Mouse (Mus musculus) heart, embryonic 11.5 days (tissue): ENCODE results near the gene Pigs. TPM values are rescaled to one million over a fixed set of nuclear protein-coding genes. Genes with fewer than 3 reads are reported as not detected.

Experiments
- ATAC-seq: fragments of 200-750 bp; cut with Nextera tagmentation; replicated peaks from 2 replicates; pipeline ENCODE4 v1.8.0; 2017; ENCODE audit warnings: moderate library complexity; ENCODE audit not compliant: insufficient number of reproducible peaks, low FRiP score, low TSS enrichment
- H3K27ac ChIP-seq: fragments of 300-500 bp; sonication (generic); 2 replicates; pipeline ENCODE4 v1.5.1; 2014; ENCODE audit warnings: mild to moderate bottlenecking, low read depth, low read length
- H3K27me3 ChIP-seq: fragments of 300-500 bp; sonication (generic); 2 replicates; pipeline ENCODE4 v1.6.1; 2014; ENCODE audit warnings: mild to moderate bottlenecking, low read length, mixed read lengths; ENCODE audit not compliant: control insufficient read depth, insufficient read depth
- H3K36me3 ChIP-seq: fragments of 300-500 bp; sonication (generic); 2 replicates; pipeline ENCODE4 v1.6.1; 2014; ENCODE audit warnings: mild to moderate bottlenecking, low read length, moderate library complexity, mixed read lengths; ENCODE audit not compliant: control insufficient read depth, insufficient read depth
- H3K4me1 ChIP-seq: fragments of 300-500 bp; sonication (generic); 2 replicates; pipeline ENCODE4 v1.6.1; 2014; ENCODE audit warnings: low read length; ENCODE audit not compliant: control insufficient read depth, insufficient read depth
- H3K4me2 ChIP-seq: fragments of 300-500 bp; sonication (generic); 2 replicates; pipeline ENCODE4 v1.6.1; 2014; ENCODE audit warnings: mild to moderate bottlenecking, moderate library complexity
- H3K4me3 ChIP-seq: fragments of 300-500 bp; sonication (generic); 2 replicates; pipeline ENCODE4 v1.5.1; 2014; ENCODE audit warnings: low read depth, low read length
- H3K9ac ChIP-seq: fragments of 300-500 bp; sonication (generic); 2 replicates; pipeline ENCODE4 v1.6.1; 2014; ENCODE audit warnings: mild to moderate bottlenecking, low read depth, low read length, moderate library complexity
- H3K9me3 ChIP-seq: fragments of 300-500 bp; sonication (generic); replicated peaks from 2 replicates; pipeline ENCODE4 v1.6.1; 2016; ENCODE audit warnings: low read length; ENCODE audit not compliant: control insufficient read depth
- WGBS: fragments of 180-500 bp; shearing (Covaris S2); extraction: QIAGEN DNeasy Blood & Tissue Kit; methylation state at CpG from one replicate; pipeline ENCODE4 v1.1.7; 2014; ENCODE audit not compliant: insufficient replicate concordance; 5-methylcytosine and 5-hydroxymethylcytosine counted together
- polyA plus RNA-seq: library from polyadenylated mRNA; unstranded; fragments of >200 nt; fragmentation: Nextera tagmentation; extraction: Ambion mirVana; gene quantifications from 2 replicates; pipeline ENCODE4 v1.2.1, GENCODE M21; 2014

Gene Pigs
- polyA plus RNA-seq, 1 experiment from 2014 or later: 58.7 TPM

GRCm38 (mm10) chr11:78327215-78327614, 1.0 kb upstream of the Pigs start:
- ATAC-seq: no peak
- no peak overlapping the region for H3K4me3 ChIP-seq
- H3K27me3 ChIP-seq: no peaks in the 10 kb centered on the region
- peaks cover 4% of the 10 kb centered on the region for H3K4me1 ChIP-seq
- WGBS: 90% methylated on average over 4 of the region's 4 CpGs
- H3K27ac ChIP-seq: no peak overlapping the region
- no peak overlapping the region for H3K4me2 ChIP-seq
- no peak overlapping the region for H3K9ac ChIP-seq
- no peaks in the 10 kb centered on the region for H3K9me3 ChIP-seq
- H3K36me3 ChIP-seq: 0 out of 2 replicates have a peak, but pooled peaks cover 2% of the 10 kb centered on the region

- H3K27ac ChIP-seq: no peak overlapping the region
- H3K36me3 ChIP-seq: peaks cover 8% of the 10 kb centered on the region; the same call in 1 of the 2 replicates
- no peaks in the 10 kb centered on the region; the same call in 1 of the 2 replicates for H3K4me1 ChIP-seq
- no peaks in the 10 kb centered on the region for H3K27me3 ChIP-seq
- peak overlapping the region; percentile 95 for H3K4me3 ChIP-seq
- H3K4me2 ChIP-seq: peak overlapping the region; percentile 92
- H3K9me3 ChIP-seq: no peaks in the 10 kb centered on the region
- ATAC-seq: peak; percentile 54; the same call in 1 of the 2 replicates
- peak overlapping the region; percentile 89 for H3K9ac ChIP-seq
- WGBS: 1% methylated on average over 41 of the region's 41 CpGs
Measured at GRCm38 (mm10) chr11:78328512-78329056, 369 bp downstream of the Pigs start.

GRCm38 (mm10) chr11:78332676-78333075, 4.5 kb downstream of the Pigs start:
- Histone ChIP-seq H3K9ac (no peak overlapping the region), H3K27me3 (no peaks in the 10 kb centered on the region), H3K4me2 (no peak overlapping the region), H3K36me3 (peaks cover 10% of the 10 kb centered on the region; the same call in 1 of the 2 replicates), H3K4me1 (no peaks in the 10 kb centered on the region; the same call in 1 of the 2 replicates), H3K4me3 (no peak overlapping the region), H3K9me3 (no peaks in the 10 kb centered on the region), H3K27ac (no peak overlapping the region)
- 95% methylated on average over 12 of the region's 12 CpGs for WGBS
- no peak for ATAC-seq

GRCm38 (mm10) chr11:78333992-78334391, 5.8 kb downstream of the Pigs start:
- WGBS: 87% methylated on average over 5 of the region's 5 CpGs
- H3K9me3 ChIP-seq: no peaks in the 10 kb centered on the region
- no peak overlapping the region for H3K4me3 ChIP-seq
- ATAC-seq: no peak
- H3K27me3 ChIP-seq: no peaks in the 10 kb centered on the region
- H3K36me3 ChIP-seq: peaks cover 13% of the 10 kb centered on the region
- H3K9ac ChIP-seq: no peak overlapping the region
- H3K4me2 ChIP-seq: no peak overlapping the region
- H3K27ac ChIP-seq: no peak overlapping the region
- H3K4me1 ChIP-seq: no peaks in the 10 kb centered on the region; the same call in 1 of the 2 replicates

GRCm38 (mm10) chr11:78337040-78337439, 8.8 kb downstream of the Pigs start:
- Histone ChIP-seq H3K9me3 (no peaks in the 10 kb centered on the region), H3K36me3 (peaks cover 20% of the 10 kb centered on the region), H3K4me2 (no peak overlapping the region), H3K4me3 (no peak overlapping the region), H3K4me1 (no peaks in the 10 kb centered on the region; the same call in 1 of the 2 replicates), H3K9ac (no peak overlapping the region), H3K27me3 (no peaks in the 10 kb centered on the region), H3K27ac (no peak overlapping the region)
- WGBS: 89% methylated on average over 8 of the region's 8 CpGs
- no peak for ATAC-seq

- H3K36me3 ChIP-seq: peaks cover 10% of the 10 kb centered on the region; the same call in 1 of the 2 replicates
- H3K9me3 ChIP-seq: no peaks in the 10 kb centered on the region
- 63% methylated on average over 12 of the region's 12 CpGs for WGBS
- H3K27ac ChIP-seq: no peak overlapping the region
- no peak overlapping the region for H3K9ac ChIP-seq
- ATAC-seq: no peak
- H3K4me3 ChIP-seq: no peak overlapping the region
- peaks cover 24% of the 10 kb centered on the region for H3K4me1 ChIP-seq
- H3K27me3 ChIP-seq: no peaks in the 10 kb centered on the region
- no peak overlapping the region for H3K4me2 ChIP-seq
Measured at GRCm38 (mm10) chr11:78341702-78342101, 13.5 kb downstream of the Pigs start.

GRCm38 (mm10) chr11:78343381-78344327, 15.4 kb downstream of the Pigs start, which contains the start of gene Unc119:
TSS of gene Unc119 (plus strand) at chr11:78343482.
- Histone ChIP-seq H3K4me2 (peak within 1 kb of the TSS; percentile 83), H3K9ac (peak within 1 kb of the TSS; percentile 92), H3K27ac (peak within 1 kb of the TSS; percentile 79), H3K27me3 (no peaks in the 10 kb centered on the region), H3K4me3 (peak within 1 kb of the TSS; percentile 88), H3K9me3 (no peaks in the 10 kb centered on the region), H3K36me3 (peaks cover 14% of the 10 kb centered on the region; the same call in 1 of the 2 replicates), H3K4me1 (peaks cover 24% of the 10 kb centered on the region)
- ATAC-seq: peak; percentile 74
- WGBS: 2% methylated on average over 56 of the region's 66 CpGs

GRCm38 (mm10) chr11:78344328-78344889, 16.2 kb downstream of the Pigs start:
- Histone ChIP-seq H3K4me1 (peaks cover 27% of the 10 kb centered on the region), H3K9ac (peak overlapping the region; percentile 4; the same call in 1 of the 2 replicates), H3K9me3 (no peaks in the 10 kb centered on the region), H3K4me2 (peak overlapping the region; percentile 83), H3K36me3 (peaks cover 7% of the 10 kb centered on the region; the same call in 1 of the 2 replicates), H3K27me3 (no peaks in the 10 kb centered on the region), H3K27ac (peak overlapping the region; percentile 30; the same call in 1 of the 2 replicates), H3K4me3 (peak overlapping the region; percentile 88)
- 46% methylated on average over 6 of the region's 6 CpGs for WGBS
- ATAC-seq: no peak
